In the genomic region with DNA sequence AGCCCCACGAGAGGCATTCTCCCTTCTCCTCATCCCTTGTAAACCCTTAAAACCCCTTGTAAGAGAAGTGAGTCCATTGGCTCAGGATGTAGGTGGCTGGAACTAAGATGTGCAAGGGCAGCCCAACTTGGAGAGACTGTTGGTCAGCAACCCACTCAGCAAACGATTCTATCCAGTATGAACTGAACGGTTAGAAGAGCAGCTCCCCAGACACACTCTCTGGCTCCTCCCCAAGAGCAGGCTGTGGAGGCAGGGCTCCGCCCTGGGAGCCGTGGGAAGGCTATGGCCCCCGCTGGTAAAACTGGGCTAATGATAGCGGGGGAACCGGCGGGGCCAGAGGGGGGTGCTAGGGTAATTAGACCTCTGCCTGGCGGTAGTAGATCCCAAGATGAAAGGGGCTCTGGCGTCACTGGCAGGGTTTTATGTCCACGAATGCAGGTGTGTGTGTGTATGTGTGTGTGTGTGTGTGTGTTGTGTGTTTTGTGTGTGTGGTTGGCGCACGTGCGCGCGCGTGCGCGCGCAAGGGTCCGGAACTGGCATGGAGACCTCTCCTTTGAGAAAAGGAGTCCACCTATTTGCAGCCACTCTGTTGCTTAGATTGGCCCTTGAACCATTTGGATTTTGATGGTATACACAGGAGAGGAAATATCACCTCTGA, we compare ENCODE assay signal across 7 mouse cellular contexts. TPM values are rescaled to one million over a fixed set of nuclear protein-coding genes. Genes with fewer than 3 reads are reported as not detected.
DNase-seq lines count a peak whose midpoint lies in the region; ATAC-seq and TF ChIP-seq lines count a peak whose summit lies in the region.

Gene Thra, plus strand, starts transcription at position 246 of the 658 bp plus-strand sequence.

- H3K4me2 ChIP-seq in lung, embryonic 15.5 days = peak within 1 kb of the TSS; percentile 92

- TF ChIP-seq POLR2A in cerebellum, adult 2 months (IDR thresholded peaks at IDR 0.05; ENCODE audit: borderline replicate concordance, insufficient read depth, low read length) = peak; percentile 11; the same call in 1 of the 2 replicates

- ATAC-seq in lung, embryonic 15.5 days (ENCODE audit: borderline replicate concordance, extremely low read depth, low FRiP score, low TSS enrichment) = peak; percentile 67

- peak within 1 kb of the TSS; percentile 80 for H3K4me3 ChIP-seq in cerebellum, adult 2 months (replicated peaks; ENCODE audit: insufficient read depth, low read depth, low read length)
- peak within 1 kb of the TSS; percentile 93 for H3K4me3 ChIP-seq in lung, embryonic 15.5 days

- no peaks in the 10 kb centered on the region for H3K9me3 ChIP-seq in lung, embryonic 15.5 days

- no peaks in the 10 kb centered on the region for H3K36me3 ChIP-seq in lung, embryonic 15.5 days

- H3K4me1 ChIP-seq in cerebellum, adult 2 months (ENCODE audit: control insufficient read depth, insufficient read depth, low read length) = peaks cover 19% of the 10 kb centered on the region
- peaks cover 47% of the 10 kb centered on the region for H3K4me1 ChIP-seq in lung, embryonic 15.5 days

- no peaks in the 10 kb centered on the region for H3K27me3 ChIP-seq in cerebellum, adult 2 months (ENCODE audit: control insufficient read depth, insufficient read depth, low read length)
- no peaks in the 10 kb centered on the region for H3K27me3 ChIP-seq in lung, embryonic 15.5 days

- WGBS in cerebellum, adult 2 months = 2% methylated on average over 22 of the region's 22 CpGs
- under 1% methylated on average over 22 of the region's 22 CpGs for WGBS in lung, embryonic 15.5 days

- H3K27ac ChIP-seq in cerebellum, adult 2 months (ENCODE audit: insufficient read depth, low read length) = peak within 1 kb of the TSS; percentile 66
- peak within 1 kb of the TSS; percentile 97 for H3K27ac ChIP-seq in lung, embryonic 15.5 days

- peak; percentile 44 for DNase-seq in T-cell, adult 2 months (ENCODE audit: low spot score)
- DNase-seq in cerebellum, adult 2 months = peak; percentile 71 to 74
- DNase-seq in forelimb bud, embryonic 11.5 days (ENCODE audit: low read depth, low spot score) = peak; percentile 68
- DNase-seq in heart, postnatal 4 days = peak; percentile 83
- peak; percentile 76 for DNase-seq in layer of hippocampus, adult 9-11 months
- peak; percentile 82 for DNase-seq in retina, embryonic 14.5 days (ENCODE audit: low spot score)

- peak within 1 kb of the TSS; percentile 94 for H3K9ac ChIP-seq in lung, embryonic 15.5 days

- no peak for TF ChIP-seq CTCF in cerebellum, adult 2 months (IDR thresholded peaks at IDR 0.05; ENCODE audit: borderline replicate concordance, insufficient read depth, low read depth, low read length)

RNA-seq across cellular contexts. Expression of gene Thra, which starts in this region (rescaled TPM):
- 439 and 447 TPM in 2 replicates for polyA plus RNA-seq in cerebellum, adult 2 months (2012; rRNA removed)
- 100 to 1,000 TPM; 171 to 183 TPM for total RNA-seq in heart, postnatal 4 days (2021)
- polyA plus RNA-seq in lung, embryonic 15.5 days (2015; fragmentation: Nextera tagmentation; extraction: Ambion mirVana) = 35.6 and 35.8 TPM in 2 replicates

Comparison
In these comparisons a context has a peak if more than half of its experiments do, and no peak if none do; other contexts are left out.
1. Peak in every context shown above with its lines: DNase-seq, ATAC-seq, H3K4me3 ChIP-seq and H3K27ac ChIP-seq.
2. RNA of gene Thra (polyA plus RNA-seq): 439 to 447 TPM in cerebellum, adult 2 months; 35.6 to 35.8 TPM in lung, embryonic 15.5 days; every median in the first group is over 10 times any median in the second.